Mouse (Mus musculus): ENCODE measurements around the gene Ube3c.
"Not testable (repeated sequence)": the region's sequence is repeated elsewhere in the genome, so short reads cannot be mapped to it uniquely, and the experiment has no call there.

Ube3c gene

DNA sequence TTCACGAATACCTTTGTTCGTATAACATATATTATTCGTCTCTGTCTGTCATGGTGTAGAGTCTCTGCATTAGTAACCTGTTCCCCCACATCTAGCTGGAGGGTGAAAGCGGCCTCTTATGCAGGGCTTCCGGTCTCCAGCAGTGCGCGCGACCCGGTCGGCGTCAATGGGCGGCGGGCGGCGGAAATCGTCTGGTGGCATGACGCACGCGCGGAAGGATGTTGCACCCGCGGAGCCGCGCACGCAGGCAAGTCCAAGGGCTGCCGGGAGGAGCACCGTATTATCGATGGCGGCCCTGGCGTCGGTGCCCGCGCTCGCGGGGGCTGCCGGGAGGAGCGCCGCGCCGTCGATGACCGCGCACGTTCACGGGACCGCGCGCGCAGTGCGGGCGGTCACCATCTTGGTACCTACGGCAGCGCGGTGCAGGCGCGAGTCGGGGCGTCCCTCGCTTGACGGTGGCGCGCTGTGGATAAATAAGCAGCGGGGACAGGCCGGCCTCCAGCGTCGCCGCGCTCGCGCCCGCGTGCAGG is at the start of gene Ube3c:
Ube3c (plus strand) TSS at position 395 of the 530 bp plus-strand sequence.
- peak; percentile 93 for DNase-seq (ENCODE audit: low read depth)

GRCm38 (mm10) chr5:29560111-29560510 is 8.9 kb upstream of the Ube3c start:
- no peak for DNase-seq (ENCODE audit: low read depth)

DNA sequence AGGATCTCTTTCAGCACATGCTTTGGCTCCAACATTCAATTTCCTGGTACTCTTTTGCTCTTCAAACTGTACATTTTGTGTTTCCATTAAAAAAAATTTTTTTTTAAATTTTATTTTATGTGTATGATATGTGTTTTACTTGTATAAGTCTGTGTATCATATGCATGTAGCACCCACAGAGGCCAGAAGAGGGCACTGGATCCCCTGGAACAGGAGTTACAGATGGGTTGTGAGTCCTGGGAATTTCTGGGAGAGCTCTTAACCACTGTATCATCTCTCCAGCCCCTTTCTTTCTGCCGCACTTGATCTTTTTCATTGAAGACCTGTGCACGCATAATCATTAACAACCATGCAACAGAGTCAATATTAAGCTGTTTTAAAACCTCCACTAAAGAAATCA is 8.4 kb upstream of the Ube3c start:
- DNase-seq (ENCODE audit: low read depth) = no peak

GRCm38 (mm10) chr5:29569378-29570280 is 587 bp downstream of the Ube3c start:
- DNase-seq (ENCODE audit: low read depth) = peak; percentile 19

DNA sequence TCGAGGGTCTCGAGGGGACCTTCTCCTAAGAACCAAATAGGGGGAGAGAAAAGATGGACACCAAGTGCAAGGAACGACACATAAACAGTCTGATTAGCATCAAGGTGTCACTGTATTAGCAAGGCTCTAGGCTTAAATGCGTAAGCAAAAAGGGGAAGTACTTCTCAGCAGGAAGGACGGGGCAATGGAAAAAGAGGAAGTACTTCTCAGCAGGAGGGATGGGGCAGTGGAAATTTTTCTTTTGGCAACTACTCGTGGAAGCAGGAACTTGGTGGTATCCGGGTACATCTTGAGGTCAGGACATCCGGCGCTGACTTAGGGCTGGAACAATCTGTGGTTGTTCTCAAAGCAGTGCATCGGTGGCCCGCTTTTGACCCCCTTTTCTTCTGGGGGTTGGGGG is 5.2 kb downstream of the Ube3c start:
- DNase-seq (ENCODE audit: low read depth) = not testable (repeated sequence)

DNA sequence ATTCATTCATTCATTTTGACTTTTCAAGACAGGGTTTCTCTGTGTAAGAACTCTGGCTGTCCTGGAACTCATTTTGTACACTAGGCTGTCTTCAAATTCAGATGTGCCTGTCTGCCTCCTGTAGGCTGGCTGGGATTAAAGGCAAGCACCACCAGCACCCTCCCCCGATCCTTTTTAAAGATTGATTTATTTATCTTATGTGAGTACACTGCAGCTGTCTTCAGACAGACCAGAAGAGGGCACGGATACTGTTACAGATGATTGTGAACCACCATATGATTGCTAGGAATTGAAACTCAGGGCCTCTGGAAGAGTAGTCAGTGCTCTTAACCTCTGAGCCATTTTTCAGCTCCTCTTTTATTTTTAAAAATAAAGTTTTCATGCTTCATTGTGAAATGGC is 6.0 kb downstream of the Ube3c start:
- DNase-seq (ENCODE audit: low read depth) = no peak

DNA sequence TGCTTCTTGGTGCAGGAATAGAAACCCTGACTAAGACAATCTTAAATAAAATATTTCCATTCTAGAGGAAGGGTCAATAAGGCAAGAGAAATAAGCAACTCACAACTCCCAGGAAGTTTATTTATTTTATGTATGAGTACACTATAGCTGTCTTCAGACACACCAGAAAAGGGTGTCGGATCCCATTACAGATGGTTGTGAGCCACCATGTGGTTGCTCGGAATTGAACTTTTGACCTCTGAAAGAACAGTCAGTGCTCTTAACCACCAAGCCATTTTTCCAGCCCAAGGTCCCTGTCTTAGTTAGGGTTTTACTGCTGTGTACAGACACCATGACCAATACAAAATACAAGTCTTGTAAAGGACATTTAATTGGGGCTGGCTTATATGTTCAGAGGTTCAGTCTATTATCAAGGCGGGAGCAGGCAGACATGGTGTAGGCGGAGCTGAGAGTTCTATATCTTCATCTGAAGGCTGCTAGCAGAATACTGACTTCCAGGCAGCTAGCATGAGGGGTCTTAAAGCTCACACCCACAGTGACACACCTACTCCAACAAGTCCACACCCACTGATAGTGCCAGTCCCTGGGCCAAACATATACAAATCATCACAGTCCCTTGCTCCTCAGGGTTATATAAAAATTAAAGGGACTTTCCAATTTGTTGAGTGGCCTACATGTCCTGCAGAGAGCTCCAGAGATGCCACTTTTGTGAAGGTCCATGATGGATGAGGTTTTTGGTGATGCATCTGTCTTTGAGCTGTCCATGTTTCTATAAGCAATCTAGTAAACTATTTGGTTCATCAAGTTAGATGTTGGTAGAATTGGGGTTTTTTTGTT is 9.0 kb downstream of the Ube3c start:
- no peak for DNase-seq (ENCODE audit: low read depth)

DNA sequence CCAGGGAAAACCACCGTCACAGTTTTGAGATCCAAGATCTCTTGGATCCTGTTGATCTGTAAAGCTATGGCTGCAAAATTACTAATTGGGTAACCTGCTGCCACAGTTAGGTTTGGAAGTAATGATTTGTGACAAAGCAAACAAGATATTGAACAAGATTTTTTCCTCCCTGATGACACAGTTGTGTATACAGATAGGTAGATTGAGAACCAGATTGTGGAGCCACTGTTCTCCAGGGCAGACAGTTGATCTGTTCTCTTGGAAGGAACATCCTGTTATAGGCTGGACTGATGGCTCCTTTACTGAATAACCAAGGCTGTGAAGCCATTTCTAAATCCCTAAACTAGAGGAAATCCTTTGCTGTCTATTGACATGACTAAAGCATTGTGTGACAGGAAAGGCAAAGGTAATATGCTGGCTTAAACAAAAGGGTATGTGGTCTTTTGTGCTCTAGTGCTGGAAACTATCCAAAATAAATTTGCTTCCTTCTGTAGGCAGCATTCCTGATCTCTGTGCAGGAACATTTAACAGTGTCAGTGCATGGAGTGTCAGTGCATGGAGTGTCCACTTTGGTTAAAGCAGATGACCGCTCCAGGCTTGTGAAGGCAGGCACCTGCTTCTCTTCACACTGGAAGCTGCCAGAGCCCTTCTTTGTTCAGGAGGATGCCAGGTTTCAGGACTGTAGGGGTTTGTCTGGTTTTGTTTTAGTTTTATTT is 15.0 kb downstream of the Ube3c start:
- no peak for DNase-seq (ENCODE audit: low read depth)

- not testable (repeated sequence) for DNase-seq (ENCODE audit: low read depth)
These were observed 23.1 kb downstream of the Ube3c start for GRCm38 (mm10) chr5:29592161-29592560.

DNA sequence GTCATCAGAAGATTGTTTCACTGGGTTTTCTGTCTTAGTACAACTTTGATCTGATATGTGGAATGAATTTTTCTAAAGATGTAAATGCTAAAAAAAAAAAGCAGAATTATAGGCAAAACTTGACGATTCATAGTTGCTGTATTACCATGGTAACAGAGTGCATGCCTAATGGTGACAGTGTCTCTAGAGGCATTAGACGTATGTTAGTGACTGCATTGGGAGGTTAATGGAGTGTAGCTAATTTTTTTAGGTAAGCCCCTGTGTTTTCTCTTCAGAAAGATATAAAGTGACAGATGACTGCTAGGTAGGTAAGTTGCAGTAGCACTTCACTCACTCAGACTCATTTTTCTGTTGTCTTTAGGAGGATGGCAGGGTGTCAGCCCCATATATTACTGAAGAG is 37.5 kb downstream of the Ube3c start:
- no peak for DNase-seq (ENCODE audit: low read depth)

GRCm38 (mm10) chr5:29625610-29626009 is 56.6 kb downstream of the Ube3c start:
- DNase-seq (ENCODE audit: low read depth) = no peak

DNA sequence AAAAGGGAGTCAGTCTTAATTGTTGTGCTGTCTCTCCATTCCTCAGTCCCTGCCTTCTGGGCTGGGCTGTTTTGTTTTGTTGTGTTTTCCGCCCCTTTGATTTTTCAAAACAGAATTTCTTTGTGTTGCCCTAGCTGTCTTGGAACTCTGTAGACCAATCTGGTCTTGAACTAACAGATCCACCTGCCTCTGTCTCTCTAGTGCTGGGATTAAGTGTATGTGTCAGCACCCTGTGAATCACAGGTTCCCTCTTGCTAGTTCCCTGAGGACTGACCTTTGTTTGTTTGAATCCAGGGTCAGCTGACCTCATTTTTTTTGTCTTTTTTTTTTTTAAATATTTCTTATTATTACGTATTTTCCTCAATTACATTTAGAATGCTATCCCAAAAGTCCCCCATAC is 60.9 kb downstream of the Ube3c start:
- no peak for DNase-seq (ENCODE audit: low read depth)

- no peak for DNase-seq (ENCODE audit: low read depth)
These were observed 62.7 kb downstream of the Ube3c start for GRCm38 (mm10) chr5:29631711-29632110.

DNA sequence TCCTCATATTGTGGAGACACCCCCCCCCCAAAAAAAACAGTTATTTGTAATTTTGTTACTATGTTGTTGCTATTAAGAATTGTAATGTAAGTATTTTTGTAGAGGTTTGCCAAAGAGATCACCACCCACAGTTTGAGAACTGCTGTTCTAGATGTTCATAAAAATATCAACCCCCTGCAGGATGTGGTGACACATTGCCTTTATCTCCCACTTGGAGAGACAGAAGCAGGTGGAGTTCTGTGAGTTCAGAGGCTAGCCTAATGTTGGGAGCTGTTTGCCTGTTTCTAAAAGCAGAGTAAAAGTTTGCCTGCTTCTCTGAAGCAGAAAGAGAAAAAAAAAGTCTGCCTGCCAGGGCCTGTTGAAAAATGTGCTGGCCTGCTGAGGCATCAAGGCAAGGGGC is 67.3 kb downstream of the Ube3c start:
- no peak for DNase-seq (ENCODE audit: low read depth)

DNA sequence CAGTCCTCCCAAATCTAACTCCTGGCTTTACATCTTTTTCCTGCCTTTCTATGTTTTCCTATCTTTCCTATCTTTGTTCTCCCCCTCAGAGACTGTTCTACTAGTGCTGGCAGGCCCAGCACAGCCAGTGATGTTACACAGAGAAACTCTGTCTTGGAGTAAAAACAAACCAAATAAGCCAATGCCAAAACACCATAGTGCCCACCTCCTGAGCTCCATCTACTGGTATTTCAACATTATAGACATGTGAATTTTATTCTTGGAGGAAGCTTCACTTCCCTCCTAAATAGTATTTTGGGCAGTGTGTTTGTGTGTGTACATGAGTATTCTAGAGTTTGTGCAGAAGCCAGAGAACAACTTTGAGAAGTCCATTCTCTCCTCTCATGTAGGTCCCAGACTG is 67.8 kb downstream of the Ube3c start:
- DNase-seq (ENCODE audit: low read depth) = no peak

DNA sequence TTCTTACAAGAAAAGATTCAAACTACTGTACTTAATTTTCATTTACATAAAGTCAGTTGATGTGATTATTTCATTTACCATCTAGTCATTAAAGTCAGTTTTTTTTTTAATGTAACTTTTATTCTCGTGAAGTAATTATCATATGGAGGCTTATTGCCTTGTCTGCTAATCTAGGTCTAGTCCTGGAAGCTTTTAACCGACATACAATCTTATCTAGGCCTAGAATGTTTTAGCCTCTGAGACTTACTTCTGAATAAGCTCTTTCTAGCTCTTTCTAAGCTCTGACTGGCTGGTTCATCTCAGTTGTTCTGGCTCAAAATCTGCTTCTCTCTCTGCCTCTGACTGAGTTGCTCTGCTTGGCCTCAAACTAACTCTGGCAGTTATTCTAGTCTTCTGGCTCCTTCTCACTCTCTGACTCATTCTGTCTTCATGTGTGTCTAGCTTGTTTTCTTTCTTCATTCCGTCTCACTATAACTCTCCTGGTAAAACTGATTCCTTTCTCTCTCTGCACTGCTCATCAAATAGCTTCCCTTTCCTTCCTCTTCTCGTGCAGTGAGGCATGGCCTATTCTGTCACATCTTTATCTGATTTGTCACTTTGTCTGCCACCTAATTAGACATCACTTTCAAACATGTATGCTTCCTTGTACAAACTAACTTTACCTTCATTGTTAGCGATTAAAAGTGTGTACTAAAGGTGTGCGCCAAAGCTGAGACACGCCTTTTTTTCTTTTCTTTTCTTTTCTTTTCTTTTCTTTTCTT is 72.3 kb downstream of the Ube3c start:
- DNase-seq (ENCODE audit: low read depth) = peak; percentile 9

GRCm38 (mm10) chr5:29651696-29652095 is 82.7 kb downstream of the Ube3c start:
- DNase-seq (ENCODE audit: low read depth) = no peak

DNA sequence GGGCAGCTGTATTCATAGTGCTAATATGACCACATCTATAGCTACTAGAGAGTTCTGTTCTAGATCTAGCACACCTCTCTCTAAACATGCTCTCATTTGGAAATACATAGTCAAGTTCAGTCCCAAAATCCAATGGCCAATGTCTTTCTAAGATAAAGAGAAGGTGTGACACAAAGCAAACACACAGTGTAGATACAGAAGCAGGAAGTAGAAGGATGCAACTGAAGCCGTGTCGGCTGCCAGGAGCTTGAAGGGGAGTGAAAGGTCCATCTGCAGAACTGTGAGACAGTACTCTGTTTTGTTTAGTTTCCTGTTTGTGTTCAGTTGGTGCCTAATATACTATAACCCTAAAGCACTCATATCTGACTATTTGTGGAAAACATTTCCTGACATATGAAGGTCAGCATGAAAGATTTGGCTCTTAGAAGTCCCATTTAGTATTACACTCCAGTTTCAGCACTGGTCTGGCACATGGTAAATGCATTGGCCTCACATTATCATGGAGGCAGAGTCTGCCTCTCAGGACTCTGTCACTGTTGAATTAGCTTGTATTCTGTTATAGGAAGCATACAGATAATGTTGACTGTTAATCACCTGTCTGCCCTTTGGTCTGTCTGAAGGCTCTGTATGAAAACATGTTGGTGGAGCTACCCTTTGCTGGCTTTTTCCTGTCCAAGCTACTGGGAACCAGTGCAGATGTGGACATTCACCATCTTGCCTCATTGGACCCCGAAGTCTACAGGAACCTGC is 88.7 kb downstream of the Ube3c start:
- DNase-seq (ENCODE audit: low read depth) = no peak

DNA sequence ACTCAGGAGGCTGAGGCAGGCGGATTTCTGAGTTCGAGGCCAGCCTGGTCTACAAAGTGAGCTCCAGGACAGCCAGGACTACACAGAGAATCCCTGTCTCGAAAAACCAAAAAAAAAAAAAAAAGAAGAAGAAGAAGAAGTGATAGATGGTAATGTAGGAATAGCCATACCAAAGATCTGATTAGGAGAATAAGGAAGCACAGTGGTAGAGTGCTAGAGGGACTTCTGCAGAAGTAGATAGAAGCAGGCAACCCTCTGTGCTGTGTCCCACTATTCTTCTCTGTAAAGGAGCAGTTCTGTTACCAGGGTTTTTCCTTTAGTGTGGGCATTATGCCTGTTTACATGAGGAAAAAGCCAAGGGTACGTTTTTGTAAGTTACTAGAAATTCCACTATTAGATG is 92.2 kb downstream of the Ube3c start:
- DNase-seq (ENCODE audit: low read depth) = not testable (repeated sequence)

DNA sequence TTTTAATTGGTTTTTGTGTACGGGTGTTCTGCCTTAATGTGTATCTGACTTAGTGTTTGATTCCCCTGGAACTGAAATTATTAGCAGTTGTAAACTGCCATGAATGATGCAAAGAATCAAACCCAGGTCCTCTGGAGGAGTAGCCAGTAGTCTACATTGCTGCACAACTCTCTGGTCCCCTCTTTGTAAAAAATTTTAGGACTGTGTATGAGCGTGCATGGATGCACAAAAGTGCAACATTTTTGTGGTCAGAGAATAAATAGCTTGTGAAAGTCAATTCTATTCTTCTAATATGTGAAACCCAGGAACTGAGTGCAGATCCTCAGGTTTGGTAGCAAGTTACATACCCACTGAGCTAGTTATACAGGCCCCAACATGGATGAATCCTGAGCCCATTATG is 96.3 kb downstream of the Ube3c start:
- no peak for DNase-seq (ENCODE audit: low read depth)

DNA sequence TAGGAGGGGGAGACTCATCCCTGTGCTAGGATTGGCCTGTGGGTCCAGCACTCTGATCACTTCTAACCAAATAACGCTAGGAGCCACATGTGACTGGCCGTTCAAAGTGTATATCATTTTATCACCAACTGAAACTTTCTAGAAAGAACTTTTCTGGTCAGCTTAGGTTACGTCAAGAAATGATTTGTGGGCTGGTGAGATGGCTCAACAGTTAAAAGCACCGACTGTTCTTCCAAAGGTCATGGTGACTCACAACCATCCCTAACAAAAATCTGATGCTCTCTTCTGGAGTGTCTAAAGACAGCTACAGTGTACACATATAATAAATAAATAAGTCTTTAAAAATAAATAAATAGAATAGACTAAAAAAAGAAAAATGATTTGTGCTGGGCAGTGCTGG is 103.5 kb downstream of the Ube3c start:
- DNase-seq (ENCODE audit: low read depth) = no peak
